Mouse (Mus musculus) left cerebral cortex, adult 2 months (tissue): ENCODE measurements around the gene Lsamp. TPM values are rescaled to one million over a fixed set of nuclear protein-coding genes. Genes with fewer than 3 reads are reported as not detected.

Experiments used
- DNase-seq, 2 experiments: peaks; one replicate each; pipeline ENCODE4 v3.0.0; 2021 to 2022; ENCODE audit warnings: low spot score in 2 of 2, mixed read lengths in 1 of 2; ENCODE audit errors: extremely low spot score in 1 of 2
- H3K27ac ChIP-seq: fragments of 200-600 bp; 2 replicates; pipeline ENCODE4 v1.8.1; 2022
- H3K4me3 ChIP-seq: fragments of 200-600 bp; 2 replicates; pipeline ENCODE4 v1.8.1; 2022
- CTCF ChIP-seq: fragments of 200-600 bp; IDR thresholded peaks from 2 replicates; pipeline ENCODE4 v1.8.1; 2022; ENCODE audit warnings: antibody characterized with exemption, mild to moderate bottlenecking, moderate library complexity
- intact Hi-C: fragments of 180-260 bp; cut with DNase I; formaldehyde crosslinking; loops from one replicate; pipeline ENCODE4 v1.15.1; 2025
- long read RNA-seq, 2 experiments: library from polyadenylated mRNA; stranded (forward); transcript quantifications; one replicate each; pipeline ENCODE4 v2.0.0; 2021; ENCODE audit warnings: borderline mapping rate in 2 of 2
- total RNA-seq, 2 experiments: library from RNA; stranded (reverse); gene quantifications; 2 replicates each; pipeline ENCODE4 v1.2.3; 2021

Lsamp gene
- total RNA-seq: 100 to 1,000 TPM; 245 to 265 TPM
- long read RNA-seq, experiment 1, partial matches to known transcripts: 3 of 22 reads
- long read RNA-seq, experiment 1, other reads (novel, unspliced or antisense): 19 of 22 reads
- long read RNA-seq, experiment 2, partial matches to known transcripts: 2 of 15 reads
- long read RNA-seq, experiment 2, other reads (novel, unspliced or antisense): 13 of 15 reads

- peak within 1 kb of the TSS; percentile 57 for H3K4me3 ChIP-seq
- intact Hi-C loops: loop anchor here (2.0 to 5.0 kb wide), 4 partner anchors 667 to 1263 kb away; no protein-coding TSS in a partner anchor
- peak; percentile 90 for TF ChIP-seq CTCF
- peak; percentile 89 to 92 for DNase-seq
- peak within 1 kb of the TSS; percentile 94 for H3K27ac ChIP-seq
Measured at GRCm38 (mm10) chr16:39984205-39984634, at the start of gene Lsamp. Gene Lsamp, plus strand, starts transcription at chr16:39984361.

- no peak for DNase-seq
- Histone ChIP-seq H3K4me3 (no peak overlapping the region), H3K27ac (no peak overlapping the region)
- no peak for TF ChIP-seq CTCF
- intact Hi-C loops: no loop called here
Measured at GRCm38 (mm10) chr16:39957686-39958085, 26.5 kb upstream of the Lsamp start.

GRCm38 (mm10) chr16:39972712-39973111 lies 11.4 kb upstream of the Lsamp start:
- Histone ChIP-seq H3K27ac (no peak overlapping the region), H3K4me3 (no peak overlapping the region)
- no peak for TF ChIP-seq CTCF
- intact Hi-C loops: no loop called here
- DNase-seq: no peak

- DNase-seq: peak; percentile 39 to 42
- peak overlapping the region; percentile 94 for H3K27ac ChIP-seq
- TF ChIP-seq CTCF: no peak
- intact Hi-C loops: loop anchor here (2.0 to 5.0 kb wide), 4 partner anchors 668 to 1263 kb away; no protein-coding TSS in a partner anchor
- peak overlapping the region; percentile 57 for H3K4me3 ChIP-seq
Measured at GRCm38 (mm10) chr16:39984635-39985291, 602 bp downstream of the Lsamp start.

- H3K4me3 ChIP-seq: no peak overlapping the region
- intact Hi-C loops: no loop called here
- no peak for DNase-seq
Measured at GRCm38 (mm10) chr16:39988466-39988865, 4.3 kb downstream of the Lsamp start.

GRCm38 (mm10) chr16:39994821-39995220 lies 10.7 kb downstream of the Lsamp start:
- no peak for TF ChIP-seq CTCF
- DNase-seq: no peak
- Histone ChIP-seq H3K27ac (no peak overlapping the region), H3K4me3 (no peak overlapping the region)
- intact Hi-C loops: no loop called here

More at GRCm38 (mm10) chr16:39988466-39988865, 4.3 kb downstream of the Lsamp start:
- H3K27ac ChIP-seq: no peak overlapping the region
- TF ChIP-seq CTCF: no peak

GRCm38 (mm10) chr16:40008800-40009199 lies 24.6 kb downstream of the Lsamp start:
- no peak for DNase-seq
- H3K27ac ChIP-seq: no peak overlapping the region

GRCm38 (mm10) chr16:40011106-40011505 lies 26.9 kb downstream of the Lsamp start:
- H3K27ac ChIP-seq: no peak overlapping the region
- H3K4me3 ChIP-seq: no peak overlapping the region
- DNase-seq: no peak
- TF ChIP-seq CTCF: no peak
- intact Hi-C loops: no loop called here

More at GRCm38 (mm10) chr16:40008800-40009199, 24.6 kb downstream of the Lsamp start:
- TF ChIP-seq CTCF: no peak
- H3K4me3 ChIP-seq: no peak overlapping the region
- intact Hi-C loops: no loop called here

- Histone ChIP-seq H3K27ac (no peak overlapping the region), H3K4me3 (no peak overlapping the region)
- no peak for DNase-seq
- intact Hi-C loops: no loop called here
- TF ChIP-seq CTCF: no peak
Measured at GRCm38 (mm10) chr16:40022611-40023010, 38.5 kb downstream of the Lsamp start.

- DNase-seq: no peak
- intact Hi-C loops: no loop called here
- no peak overlapping the region for H3K4me3 ChIP-seq
- TF ChIP-seq CTCF: no peak
- H3K27ac ChIP-seq: no peak overlapping the region
Measured at GRCm38 (mm10) chr16:40036719-40037118, 52.6 kb downstream of the Lsamp start.

- Histone ChIP-seq H3K27ac (no peak overlapping the region), H3K4me3 (no peak overlapping the region)
- intact Hi-C loops: no loop called here
- DNase-seq: no peak
- no peak for TF ChIP-seq CTCF
Measured at GRCm38 (mm10) chr16:40059546-40059945, 75.4 kb downstream of the Lsamp start.

GRCm38 (mm10) chr16:40059968-40060367 lies 75.8 kb downstream of the Lsamp start:
- DNase-seq: no peak
- no peak overlapping the region for H3K27ac ChIP-seq
- intact Hi-C loops: no loop called here
- H3K4me3 ChIP-seq: no peak overlapping the region
- TF ChIP-seq CTCF: no peak
